Mouse (Mus musculus) thymus, postnatal 4 days (tissue): ENCODE results near the gene Rnf187.

ENCODE experiments used
- DNase-seq: peaks from one replicate; pipeline ENCODE4 v3.0.0; 2021

The Rnf187 gene

GRCm38 (mm10) chr11:58947306-58947705 is 8.6 kb upstream of the Rnf187 start:
- DNase-seq = no peak

- no peak for DNase-seq
These were observed 5.4 kb upstream of the Rnf187 start for GRCm38 (mm10) chr11:58944136-58944535.

DNA sequence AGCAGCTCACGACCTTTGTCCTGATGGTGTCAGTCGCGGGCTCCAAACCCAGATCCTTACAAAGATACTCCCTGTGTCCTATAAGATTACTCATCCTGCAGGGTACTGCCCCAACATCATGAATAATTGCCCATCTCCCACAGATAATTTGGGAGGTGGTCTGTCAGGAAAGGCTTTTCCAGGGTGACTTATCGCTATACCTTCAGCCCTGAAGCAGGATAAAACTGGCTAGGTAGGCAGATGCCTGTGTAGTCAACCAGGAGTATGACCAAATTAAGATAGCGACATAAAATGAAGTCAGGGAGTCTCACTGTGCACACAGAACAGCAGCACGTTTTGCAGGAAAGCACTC is 348 bp upstream of the Rnf187 start:
- DNase-seq = no peak

DNA sequence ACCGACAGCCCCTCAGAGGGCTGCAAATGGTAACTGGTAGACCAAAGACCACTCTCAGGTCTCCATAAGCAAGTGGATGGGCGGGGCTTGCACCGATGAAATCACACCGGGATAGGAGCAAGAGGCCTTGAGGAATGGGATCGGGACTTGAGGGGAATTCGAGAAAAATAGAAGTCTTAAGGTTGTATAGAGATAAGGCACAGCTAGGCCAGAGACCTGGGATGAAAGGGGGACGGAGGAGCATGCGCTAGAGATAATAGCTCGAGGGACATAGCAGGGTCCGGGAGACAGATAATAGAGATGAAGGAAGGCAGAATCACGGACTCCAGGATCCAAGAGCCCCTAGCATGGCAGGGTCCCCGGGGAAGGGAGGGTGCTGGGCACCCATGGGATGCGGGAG is 807 bp downstream of the Rnf187 start:
- peak; percentile 41 for DNase-seq

DNA sequence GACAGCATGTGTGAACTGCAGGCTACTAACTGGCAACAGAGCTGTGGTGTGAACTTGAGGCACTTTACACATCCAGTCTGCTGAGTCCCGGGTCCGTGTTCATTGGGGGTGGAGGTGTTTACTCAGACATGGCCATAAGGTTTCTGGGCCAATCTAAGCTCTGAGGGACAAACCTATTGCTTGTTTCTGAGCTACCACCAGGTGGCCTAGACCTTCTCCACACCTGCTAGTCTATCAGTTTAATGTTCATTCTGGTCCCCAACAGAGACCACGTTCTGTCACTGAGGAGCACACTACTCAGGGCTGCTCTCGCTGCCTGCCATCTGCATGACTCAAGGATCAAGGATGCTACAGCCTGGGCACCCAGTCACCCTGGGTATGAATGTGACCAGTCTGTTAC is 7.1 kb downstream of the Rnf187 start:
- DNase-seq = peak; percentile 57

DNA sequence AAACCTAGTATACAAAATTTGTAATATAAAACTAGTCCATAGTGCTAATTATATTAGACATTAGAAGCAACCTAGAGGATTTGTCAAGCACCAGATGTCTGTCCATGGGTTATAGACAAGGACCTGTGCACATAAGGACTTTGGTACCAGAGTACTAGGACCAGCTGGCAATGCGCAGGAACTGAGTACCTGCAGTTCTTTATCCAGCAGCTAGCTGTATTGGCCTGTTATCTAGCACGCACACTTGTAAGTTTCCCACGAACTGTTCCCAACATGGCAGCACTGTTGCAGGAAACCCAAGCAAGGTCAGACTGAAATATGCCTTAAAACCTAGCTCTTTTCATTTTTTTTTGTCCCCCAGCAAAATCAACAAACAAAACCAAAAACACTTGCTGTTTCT is 8.5 kb downstream of the Rnf187 start:
- DNase-seq = no peak

- DNase-seq = no peak
These were observed 9.1 kb downstream of the Rnf187 start for GRCm38 (mm10) chr11:58929641-58930040.

GRCm38 (mm10) chr11:58929055-58929454 is 9.7 kb downstream of the Rnf187 start:
- DNase-seq = no peak

- peak; percentile 82 for DNase-seq
These were observed 10.7 kb downstream of the Rnf187 start for GRCm38 (mm10) chr11:58927790-58928651.

DNA sequence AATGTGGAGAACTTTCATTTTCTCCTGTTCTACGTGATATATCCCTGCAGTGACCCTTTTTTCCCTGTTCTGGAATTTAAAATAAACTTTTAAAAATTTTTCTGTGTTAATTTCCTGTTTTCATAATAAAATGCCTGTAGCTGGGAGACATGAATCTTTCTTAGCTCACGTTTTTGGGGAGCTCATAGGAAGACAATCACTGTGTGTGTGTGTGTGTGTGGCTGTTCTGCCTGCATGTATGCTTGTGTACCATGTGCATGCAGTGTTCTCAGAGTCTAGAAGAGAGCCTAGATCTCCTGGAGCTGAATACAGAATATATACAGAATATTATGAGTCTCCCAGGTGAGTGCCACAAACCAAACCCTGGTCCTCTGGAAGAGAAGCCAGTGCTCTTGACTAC is 11.7 kb downstream of the Rnf187 start:
- DNase-seq = no peak

- no peak for DNase-seq
These were observed 12.1 kb downstream of the Rnf187 start for GRCm38 (mm10) chr11:58926651-58927050.

GRCm38 (mm10) chr11:58922420-58922819 is 16.3 kb downstream of the Rnf187 start:
- DNase-seq = no peak

GRCm38 (mm10) chr11:58918759-58919158 is 20.0 kb downstream of the Rnf187 start:
- DNase-seq = no peak

DNA sequence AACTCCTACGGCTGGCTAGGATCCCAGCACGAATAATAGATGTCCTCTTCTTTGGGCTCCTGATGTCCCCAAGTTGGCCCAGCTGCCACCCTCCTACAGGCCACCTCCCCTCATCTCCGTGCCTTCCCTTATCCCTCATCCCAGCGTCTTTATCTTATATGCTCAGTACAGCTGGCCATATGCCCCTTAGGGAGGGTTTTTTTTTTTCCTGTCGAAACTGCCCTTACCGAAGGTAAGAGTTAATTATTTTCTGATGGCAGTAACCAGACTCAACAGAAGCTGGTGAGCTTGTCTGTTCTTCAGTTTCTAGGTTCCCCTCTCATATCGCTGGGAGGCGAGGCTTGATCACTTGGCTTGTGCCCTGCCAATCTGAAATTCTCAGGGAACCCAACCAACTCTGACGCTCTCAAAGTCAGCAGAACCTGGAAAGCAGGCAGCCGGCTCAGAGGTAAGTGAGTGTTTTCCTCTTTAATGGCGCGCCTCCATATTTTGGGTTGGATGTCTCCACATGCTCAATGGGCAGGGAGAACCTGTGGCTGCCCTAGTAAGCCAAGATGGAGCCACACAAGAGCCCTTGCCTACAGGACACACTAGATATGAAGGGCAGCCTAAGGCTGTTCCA is 20.9 kb downstream of the Rnf187 start, which contains the start of gene Btnl10:
Gene Btnl10 (plus strand): TSS at position 164 of the 622 bp plus-strand sequence.
- no peak for DNase-seq

DNA sequence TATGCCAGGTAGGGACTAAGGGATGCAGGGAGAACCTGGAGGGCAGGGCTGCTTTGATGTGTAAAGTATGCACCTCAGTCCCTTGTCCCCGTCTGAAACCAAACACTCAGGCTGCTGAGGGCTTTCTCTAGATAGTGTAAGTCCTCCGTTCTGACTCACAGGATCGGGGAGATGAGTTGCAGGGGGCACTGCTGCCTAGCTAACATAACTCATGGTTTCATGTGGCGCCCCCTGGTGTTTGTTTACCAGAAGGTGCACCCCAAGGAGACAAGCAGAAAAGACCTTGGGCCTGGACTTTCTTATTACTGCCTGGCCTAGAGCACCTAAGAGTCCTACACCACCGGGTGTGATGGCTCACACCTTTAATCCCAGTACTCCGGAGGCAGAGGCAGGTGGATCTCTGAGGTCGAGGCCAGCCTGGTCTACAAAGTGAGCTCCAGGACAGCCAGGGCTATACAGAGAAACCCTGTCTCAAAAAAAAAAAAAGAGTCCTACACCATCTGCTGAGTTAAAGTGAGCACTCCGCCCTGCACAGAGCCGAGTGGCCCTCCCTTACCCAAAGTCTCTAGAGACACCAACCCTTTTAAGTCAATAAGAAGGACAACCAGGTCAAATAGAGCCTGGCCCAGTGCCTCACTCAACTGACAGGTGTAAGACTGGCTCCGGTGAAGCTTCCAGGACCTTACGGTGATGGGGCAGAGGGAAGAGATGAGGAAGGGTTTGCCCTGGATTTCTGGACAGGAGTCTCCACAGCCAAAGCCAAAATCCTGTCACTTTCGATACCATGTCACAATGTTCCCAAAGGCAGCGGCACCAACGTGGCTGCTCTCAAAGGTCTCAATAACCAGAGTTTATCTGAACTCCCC is 21.6 kb downstream of the Rnf187 start:
- DNase-seq = peak; percentile 92

DNA sequence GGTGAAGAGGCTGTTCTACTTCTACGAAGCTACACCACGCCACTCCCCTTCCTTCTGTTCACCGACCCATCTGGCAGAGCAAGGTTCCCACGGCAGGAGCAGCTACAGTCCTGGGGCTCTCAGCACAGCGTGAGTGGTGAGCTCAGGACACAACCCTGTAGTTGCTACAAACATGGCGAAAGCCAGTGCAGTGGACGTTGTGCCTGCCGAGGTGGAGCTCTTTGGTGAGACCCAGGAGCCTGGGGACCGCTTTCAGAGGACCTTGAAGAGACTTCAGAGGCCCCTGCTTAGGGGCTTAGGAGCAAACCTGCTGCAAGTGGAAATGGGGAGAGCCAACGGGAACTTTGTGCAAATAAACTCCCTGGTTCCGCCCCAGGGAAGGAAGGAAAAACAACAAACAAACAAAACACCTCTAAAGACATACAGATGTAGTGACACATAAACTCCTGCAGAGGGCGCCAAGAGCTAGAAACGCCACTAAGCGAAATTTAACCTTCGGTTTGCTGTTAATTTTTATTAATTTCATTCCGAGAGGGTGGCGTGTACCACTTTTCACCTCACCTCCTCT is 24.2 kb downstream of the Rnf187 start:
- DNase-seq = peak; percentile 42

DNA sequence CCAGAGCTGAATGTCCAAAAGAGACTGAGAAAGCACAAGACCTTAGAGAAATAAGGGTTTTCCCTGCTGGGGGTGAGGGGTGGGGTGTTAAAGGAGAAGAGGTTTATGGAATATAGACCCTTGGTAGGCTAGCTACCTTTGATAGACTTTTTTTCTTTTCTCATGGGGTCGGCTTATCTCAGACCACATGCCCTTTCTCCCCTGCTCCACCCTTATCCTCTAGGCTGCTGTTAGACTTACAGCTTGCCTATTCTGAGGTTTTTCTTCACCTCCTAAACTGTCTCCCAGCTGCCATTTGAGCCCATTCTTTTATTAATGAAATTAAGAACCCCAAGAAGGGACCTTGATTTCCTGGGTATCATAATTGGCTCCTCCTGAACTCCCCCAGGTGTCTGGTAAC is 24.9 kb downstream of the Rnf187 start:
- DNase-seq = no peak

GRCm38 (mm10) chr11:58904838-58905237 is 33.9 kb downstream of the Rnf187 start:
- DNase-seq = no peak

DNA sequence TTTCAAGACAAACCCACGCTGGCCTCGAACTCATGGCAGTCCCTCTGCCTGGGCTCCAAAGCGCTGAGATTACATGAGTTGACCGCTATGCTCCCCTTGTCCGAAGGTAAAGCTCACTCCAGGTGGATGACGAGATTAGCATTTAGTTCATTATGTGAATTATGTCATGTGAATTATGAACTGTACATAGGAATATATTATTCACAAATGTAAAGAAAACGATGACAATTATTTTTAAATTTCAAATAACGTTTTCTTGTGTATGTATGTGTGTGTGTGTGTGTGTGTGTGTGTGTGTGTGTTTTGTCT is 34.4 kb downstream of the Rnf187 start:
- no peak for DNase-seq

GRCm38 (mm10) chr11:58903511-58904409 is 35.0 kb downstream of the Rnf187 start, which contains the start of gene Zfp39:
TSS of gene Zfp39 (minus strand) at chr11:58904225.
- DNase-seq = peak; percentile 98

- no peak for DNase-seq
These were observed 37.6 kb downstream of the Rnf187 start for GRCm38 (mm10) chr11:58901080-58901479.

- no peak for DNase-seq
These were observed 41.2 kb downstream of the Rnf187 start for GRCm38 (mm10) chr11:58897485-58897884.
